Mouse (Mus musculus): ENCODE data around the gene Prpf3.
"Not testable (repeated sequence)": the region's sequence is repeated elsewhere in the genome, so short reads cannot be mapped to it uniquely, and the experiment has no call there.

Gene Prpf3

DNA sequence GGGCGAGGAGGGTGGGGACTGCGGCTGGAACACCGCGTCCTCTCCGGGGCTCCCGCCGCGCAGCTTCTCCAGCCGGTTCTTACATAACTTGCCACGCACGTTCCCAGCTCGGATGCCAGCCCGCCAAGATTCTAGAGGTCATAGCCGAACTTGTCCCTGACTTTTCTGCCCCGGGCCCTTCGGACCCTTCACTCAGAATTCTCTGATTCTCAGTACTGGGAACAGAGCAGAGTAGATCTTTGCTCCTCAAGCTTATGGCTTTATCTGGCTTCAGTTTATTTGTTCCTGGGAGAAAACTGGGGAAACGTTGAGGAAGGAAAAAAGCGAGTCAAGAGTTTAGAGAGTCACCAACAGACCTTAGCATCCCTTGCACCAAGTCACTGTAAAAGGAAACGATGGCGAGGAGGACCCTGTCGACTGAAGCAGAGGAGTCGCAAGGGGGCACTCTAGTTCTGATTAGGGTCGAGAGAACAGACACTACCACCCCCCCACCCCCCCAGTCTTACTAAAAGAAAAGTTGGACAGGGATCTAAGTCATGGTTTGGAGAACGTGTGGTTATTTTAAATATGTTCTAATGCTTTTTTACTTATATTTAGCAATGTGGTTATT is 27.2 kb upstream of the Prpf3 start:
- in situ Hi-C loops (cut with MboI; ENCODE audit: low pct_unique_long_range_greater_than_20kb in 1 of 2, low sequenced_read_pairs in 2 of 2, unreplicated experiment in 1 of 2), result no loop called here

DNA sequence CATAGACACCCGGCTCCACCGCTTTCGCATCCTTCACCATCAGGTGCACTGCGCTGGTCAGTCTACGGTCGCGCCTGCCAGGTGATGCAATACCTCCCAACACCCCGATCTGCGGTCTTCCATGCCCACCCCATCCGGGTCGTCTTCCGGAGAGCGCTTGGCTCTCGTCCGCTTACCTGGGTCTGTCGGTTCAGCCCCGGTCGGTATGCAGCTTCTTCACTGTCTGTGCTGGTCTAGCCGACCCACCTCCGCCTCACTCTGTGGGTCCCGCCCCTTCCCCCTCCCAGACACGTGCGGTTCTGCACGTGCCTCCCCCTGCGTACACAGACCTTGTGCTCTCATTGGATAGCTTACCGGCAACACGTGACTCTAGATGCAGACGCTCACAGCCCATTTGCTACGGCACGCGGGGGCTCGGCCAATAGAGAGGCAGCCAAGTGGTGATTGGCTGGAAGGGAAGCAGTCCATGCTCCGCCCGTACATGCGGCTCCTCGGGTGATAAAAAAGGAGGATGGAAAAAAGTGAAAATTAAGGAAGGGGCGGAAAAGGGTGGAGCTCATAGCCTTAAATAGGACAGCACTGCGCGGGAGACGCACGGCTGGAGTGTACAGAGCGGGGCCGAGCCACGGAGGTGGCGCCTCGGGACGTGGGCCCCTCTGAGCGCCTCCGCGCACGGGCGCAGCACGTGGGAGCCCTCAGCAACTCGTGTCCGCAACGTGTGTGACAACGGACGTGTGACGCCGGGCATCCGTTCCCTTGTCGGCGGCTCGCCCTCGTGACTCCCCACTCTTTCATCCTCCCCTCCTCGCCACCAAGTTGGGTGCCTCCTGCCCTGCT is 26.5 kb upstream of the Prpf3 start, which contains the start of gene Ciart:
Gene Ciart (minus strand): TSS at position 273 of the 837 bp plus-strand sequence.
- in situ Hi-C loops (cut with MboI; ENCODE audit: low pct_unique_long_range_greater_than_20kb in 1 of 2, low sequenced_read_pairs in 2 of 2, unreplicated experiment in 1 of 2), result no loop called here

- in situ Hi-C loops (cut with MboI; ENCODE audit: low pct_unique_long_range_greater_than_20kb in 1 of 2, low sequenced_read_pairs in 2 of 2, unreplicated experiment in 1 of 2), result no loop called here
Measured at GRCm38 (mm10) chr3:95879063-95879462, 23.4 kb upstream of the Prpf3 start.

DNA sequence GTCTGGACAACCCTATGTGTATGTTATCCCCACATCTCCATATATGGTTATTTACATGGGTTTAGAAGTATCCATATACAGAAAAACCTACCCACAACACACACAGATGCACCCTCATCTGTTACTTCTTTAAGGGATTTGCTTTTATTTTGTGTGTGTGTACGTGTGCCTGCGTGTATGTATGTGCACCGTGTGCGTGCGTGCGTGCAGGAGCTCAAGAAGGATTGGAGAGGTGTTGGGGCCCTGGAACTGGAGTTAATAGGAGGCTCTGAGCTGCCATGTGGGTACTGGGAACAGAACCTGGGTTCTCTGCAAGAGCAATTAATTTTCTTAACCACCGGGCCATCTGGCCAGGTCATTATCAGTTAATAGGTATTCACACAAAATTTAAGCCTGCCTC is 16.4 kb upstream of the Prpf3 start:
- in situ Hi-C loops (cut with MboI; ENCODE audit: low pct_unique_long_range_greater_than_20kb in 1 of 2, low sequenced_read_pairs in 2 of 2, unreplicated experiment in 1 of 2), result no loop called here

DNA sequence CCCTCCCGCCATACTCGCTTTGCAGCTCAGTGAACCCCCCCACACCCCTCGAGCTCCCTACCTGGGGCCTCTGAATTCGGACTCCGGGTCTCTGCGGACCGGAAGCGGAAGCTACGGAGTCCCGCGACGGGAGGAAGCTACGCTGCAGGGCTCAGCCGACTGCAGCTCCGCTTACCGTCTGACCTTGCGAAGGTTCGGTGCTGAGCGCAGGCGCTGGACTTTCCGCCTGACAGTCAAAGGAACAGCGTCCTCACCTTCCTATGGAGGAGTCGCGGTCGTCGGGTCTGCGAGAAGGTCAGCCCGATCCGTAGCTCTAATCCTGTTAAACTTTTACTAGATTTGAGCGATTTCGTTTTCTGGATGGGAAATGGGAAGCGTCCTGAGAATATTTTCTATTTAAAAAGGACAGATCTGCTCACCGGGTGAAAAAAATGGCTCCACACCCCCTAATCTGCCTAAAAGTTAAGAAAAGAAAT is 15.7 kb upstream of the Prpf3 start, which contains the start of gene Mrps21:
Gene Mrps21 (minus strand): TSS at position 128 of the 476 bp plus-strand sequence.
- in situ Hi-C loops (cut with MboI; ENCODE audit: low pct_unique_long_range_greater_than_20kb in 1 of 2, low sequenced_read_pairs in 2 of 2, unreplicated experiment in 1 of 2), result no loop called here

GRCm38 (mm10) chr3:95870976-95871375 is 15.3 kb upstream of the Prpf3 start:
- in situ Hi-C loops (cut with MboI; ENCODE audit: low pct_unique_long_range_greater_than_20kb in 1 of 2, low sequenced_read_pairs in 2 of 2, unreplicated experiment in 1 of 2), result no loop called here

DNA sequence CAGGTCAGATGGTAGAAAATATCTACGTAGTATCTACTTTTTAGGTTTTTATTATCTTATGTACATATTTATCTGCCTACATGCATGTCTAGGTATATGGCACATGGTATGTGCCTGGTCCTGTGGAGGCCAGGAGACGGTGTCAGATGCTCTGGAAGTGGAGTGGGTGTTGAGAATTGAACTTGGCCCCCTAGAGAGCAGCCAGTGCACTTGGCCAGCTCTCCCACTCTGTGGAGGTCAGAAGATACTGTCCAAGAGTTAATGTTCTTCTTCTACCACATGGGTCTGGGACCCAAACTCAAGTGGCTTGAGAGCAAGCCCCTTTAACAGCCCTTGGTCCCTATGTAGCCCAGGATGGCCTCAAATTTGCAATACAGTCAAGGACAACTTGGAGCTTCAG is 11.7 kb upstream of the Prpf3 start:
- in situ Hi-C loops (cut with MboI; ENCODE audit: low pct_unique_long_range_greater_than_20kb in 1 of 2, low sequenced_read_pairs in 2 of 2, unreplicated experiment in 1 of 2), result no loop called here

DNA sequence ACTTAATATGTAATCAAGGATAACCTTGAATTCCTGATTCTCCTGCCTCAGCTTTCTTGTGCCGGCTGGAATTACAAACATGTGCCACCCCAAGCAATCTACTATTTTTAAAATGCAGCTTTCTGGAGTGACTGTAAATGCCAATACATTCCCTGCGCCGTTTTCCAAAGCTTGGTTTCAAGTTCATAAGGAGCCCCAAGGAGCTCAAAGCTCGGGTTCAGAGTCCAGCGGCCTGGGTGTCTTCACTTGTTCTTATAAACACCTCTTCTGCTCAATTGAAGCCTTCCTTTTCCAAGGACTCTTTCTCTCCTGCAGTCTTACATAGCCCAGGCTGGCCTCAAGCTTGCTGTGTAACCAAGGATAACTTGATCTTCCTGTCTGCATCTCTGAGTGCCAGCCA is 10.4 kb upstream of the Prpf3 start:
- in situ Hi-C loops (cut with MboI; ENCODE audit: low pct_unique_long_range_greater_than_20kb in 1 of 2, low sequenced_read_pairs in 2 of 2, unreplicated experiment in 1 of 2), result no loop called here

DNA sequence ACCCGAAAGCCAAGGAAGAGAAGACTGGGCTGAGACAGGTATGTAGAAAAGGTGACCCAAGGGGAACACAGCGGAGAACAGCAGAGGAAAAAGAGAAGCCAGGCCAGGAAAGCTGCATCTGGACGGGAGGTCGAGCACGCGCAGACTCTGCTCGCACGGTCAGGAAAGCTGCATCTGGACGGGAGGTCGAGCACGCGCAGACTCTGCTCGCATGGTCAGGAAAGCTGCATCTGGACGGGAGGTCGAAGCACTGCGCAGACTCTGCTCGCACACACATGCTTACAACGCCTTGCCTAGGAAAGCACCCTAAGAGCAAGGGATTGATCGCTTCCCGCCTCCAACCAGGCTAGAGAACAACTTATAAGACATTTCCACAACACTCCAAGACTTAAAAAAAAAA is 9.9 kb upstream of the Prpf3 start:
- in situ Hi-C loops (cut with MboI; ENCODE audit: low pct_unique_long_range_greater_than_20kb in 1 of 2, low sequenced_read_pairs in 2 of 2, unreplicated experiment in 1 of 2), result no loop called here

GRCm38 (mm10) chr3:95865050-95865449 is 9.4 kb upstream of the Prpf3 start:
- in situ Hi-C loops (cut with MboI; ENCODE audit: low pct_unique_long_range_greater_than_20kb in 1 of 2, low sequenced_read_pairs in 2 of 2, unreplicated experiment in 1 of 2), result no loop called here

DNA sequence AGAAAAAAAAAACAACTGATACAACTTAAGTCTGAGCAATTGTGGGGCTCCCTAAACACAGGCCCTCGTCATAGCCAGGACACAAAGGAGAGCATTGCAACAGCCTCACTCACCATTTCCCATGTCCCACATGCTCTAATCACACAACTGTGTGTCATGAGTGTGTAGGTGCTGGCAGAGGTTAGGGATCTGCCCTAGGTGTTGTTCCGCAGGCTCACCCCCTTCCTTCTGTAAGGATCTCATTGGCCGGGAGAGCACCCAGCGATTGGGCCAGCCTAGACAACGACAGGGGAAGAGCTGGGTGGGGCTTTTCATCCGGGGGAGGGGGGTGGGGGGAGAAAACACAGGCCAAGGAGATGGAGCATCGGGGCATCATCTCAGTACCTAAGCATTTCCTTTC is 7.9 kb upstream of the Prpf3 start:
- in situ Hi-C loops (cut with MboI; ENCODE audit: low pct_unique_long_range_greater_than_20kb in 1 of 2, low sequenced_read_pairs in 2 of 2, unreplicated experiment in 1 of 2), result no loop called here

GRCm38 (mm10) chr3:95861796-95862195 is 6.1 kb upstream of the Prpf3 start:
- in situ Hi-C loops (cut with MboI; ENCODE audit: low pct_unique_long_range_greater_than_20kb in 1 of 2, low sequenced_read_pairs in 2 of 2, unreplicated experiment in 1 of 2), result no loop called here

- in situ Hi-C loops (cut with MboI; ENCODE audit: low pct_unique_long_range_greater_than_20kb in 1 of 2, low sequenced_read_pairs in 2 of 2, unreplicated experiment in 1 of 2), result no loop called here
Measured at GRCm38 (mm10) chr3:95861216-95861615, 5.5 kb upstream of the Prpf3 start.

DNA sequence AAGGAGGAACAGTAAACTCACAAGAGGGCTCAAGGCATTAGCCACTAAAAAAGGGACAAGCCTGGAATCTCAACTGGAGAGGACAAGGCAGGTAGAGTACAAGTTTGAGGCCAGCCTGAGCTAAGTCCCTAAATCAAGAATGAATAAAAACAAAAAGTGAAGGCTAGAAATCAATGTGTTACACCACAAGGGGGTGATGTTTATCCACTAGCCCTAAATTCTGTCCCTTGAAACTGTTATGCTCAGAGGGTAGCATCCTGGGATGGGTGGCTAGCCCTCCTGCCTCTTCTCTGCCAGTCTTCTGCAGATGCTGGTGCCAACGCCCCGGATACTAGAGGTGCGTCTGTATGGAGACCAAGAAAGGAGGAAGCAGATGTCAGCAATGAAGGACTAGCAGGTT is 4.6 kb upstream of the Prpf3 start:
- in situ Hi-C loops (cut with MboI; ENCODE audit: low pct_unique_long_range_greater_than_20kb in 1 of 2, low sequenced_read_pairs in 2 of 2, unreplicated experiment in 1 of 2), result no loop called here

GRCm38 (mm10) chr3:95858278-95858677 is 2.6 kb upstream of the Prpf3 start:
- in situ Hi-C loops (cut with MboI; ENCODE audit: low pct_unique_long_range_greater_than_20kb in 1 of 2, low sequenced_read_pairs in 2 of 2, unreplicated experiment in 1 of 2), result not testable (repeated sequence)

GRCm38 (mm10) chr3:95857050-95857449 is 1.4 kb upstream of the Prpf3 start:
- in situ Hi-C loops (cut with MboI; ENCODE audit: low pct_unique_long_range_greater_than_20kb in 1 of 2, low sequenced_read_pairs in 2 of 2, unreplicated experiment in 1 of 2), result not testable (repeated sequence)

- in situ Hi-C loops (cut with MboI; ENCODE audit: low pct_unique_long_range_greater_than_20kb in 1 of 2, low sequenced_read_pairs in 2 of 2, unreplicated experiment in 1 of 2), result no loop called here
Measured at GRCm38 (mm10) chr3:95856115-95856514, 430 bp upstream of the Prpf3 start.

DNA sequence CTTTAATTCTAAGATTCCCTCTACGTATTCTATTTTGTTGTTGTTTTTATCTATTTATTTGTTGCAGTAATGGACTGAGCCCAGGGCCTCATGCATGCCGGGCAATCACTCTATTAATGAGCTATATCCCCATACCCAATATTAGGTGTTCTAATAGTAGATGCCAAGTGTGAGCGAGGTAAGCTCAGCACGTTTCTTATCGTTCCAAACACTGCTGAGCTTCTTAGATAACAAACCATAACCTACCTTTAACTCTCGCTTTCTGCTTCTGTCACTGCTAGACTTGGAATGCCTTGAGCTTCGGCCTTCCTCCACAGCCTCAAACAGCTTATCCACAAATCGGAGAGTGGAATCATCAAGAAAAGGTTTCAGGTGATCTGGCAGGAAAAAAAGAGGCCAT is 4.4 kb downstream of the Prpf3 start:
- in situ Hi-C loops (cut with MboI; ENCODE audit: low pct_unique_long_range_greater_than_20kb in 1 of 2, low sequenced_read_pairs in 2 of 2, unreplicated experiment in 1 of 2), result no loop called here

- in situ Hi-C loops (cut with MboI; ENCODE audit: low pct_unique_long_range_greater_than_20kb in 1 of 2, low sequenced_read_pairs in 2 of 2, unreplicated experiment in 1 of 2), result no loop called here
Measured at GRCm38 (mm10) chr3:95850611-95851010, 5.1 kb downstream of the Prpf3 start.
